Comparison of ENCODE assay signal across 12 mouse cellular contexts in the genomic region with DNA sequence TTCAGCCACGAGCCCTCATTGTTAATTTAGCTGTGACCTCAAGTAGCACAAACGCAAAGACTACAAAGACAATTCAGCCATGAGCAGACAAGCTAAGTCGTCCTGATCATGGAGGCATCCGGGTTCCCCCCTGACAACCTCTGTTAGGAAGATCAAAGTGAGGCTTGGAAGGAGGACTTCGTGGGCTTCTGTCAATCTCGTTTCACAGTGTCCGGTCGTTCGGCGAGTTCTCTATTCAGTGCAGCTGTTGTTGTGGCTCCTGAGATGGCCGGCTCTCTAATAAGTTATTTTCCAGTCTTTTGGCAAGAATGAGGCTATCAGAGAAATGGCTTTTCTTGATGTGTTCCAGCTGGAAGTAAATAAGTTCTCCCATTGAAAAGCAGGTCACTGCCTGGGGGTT.
DNase-seq lines count a peak whose midpoint lies in the region; ATAC-seq and TF ChIP-seq lines count a peak whose summit lies in the region.
"Had no signal": no experiment of that assay in that cellular context is flagged by ENCODE, and none has a peak within 500 bp of the region (broad histone marks: within the 10 kb centered on the region; RNA-seq: fewer than 3 reads in every experiment).

No protein-coding gene starts in this region.

- no peak overlapping the region for H3K4me2 ChIP-seq in midbrain, embryonic 15.5 days
- H3K4me2 ChIP-seq in forebrain, embryonic 14.5 days (ENCODE audit: low read length), result 0 out of 2 replicates have a peak overlapping the region, but pooled peaks have one; percentile 4
- H3K4me2 ChIP-seq in limb, embryonic 14.5 days (replicated peaks; ENCODE audit: low read depth, low read length, severe bottlenecking), result no peak overlapping the region; the same call in 1 of the 2 replicates
- H3K4me2 ChIP-seq: heart, embryonic 13.5 days; neural tube, embryonic 13.5 days had no signal

- peak; percentile 71 for DNase-seq in midbrain, embryonic 10.5 days (ENCODE audit: low spot score)
- no peak for DNase-seq in forebrain, embryonic 14.5 days (ENCODE audit: low spot score)
- DNase-seq in limb, embryonic 14.5 days (ENCODE audit: low spot score), result peak; percentile 38
- DNase-seq in retina, postnatal 1 day, result peak; percentile 74
- no peak for DNase-seq in thymus, postnatal 4 days
- DNase-seq in adrenal gland, adult 18-20 months (ENCODE audit: low spot score in 2 of 2), result no peak
- DNase-seq: thymus, adult 2 months had no signal

- H3K27me3 ChIP-seq in midbrain, embryonic 10.5 days (ENCODE audit: low read depth, poor library complexity, severe bottlenecking), result no peaks in the 10 kb centered on the region; the same call in 1 of the 2 replicates
- no peaks in the 10 kb centered on the region for H3K27me3 ChIP-seq in midbrain, embryonic 15.5 days (replicated peaks)
- H3K27me3 ChIP-seq in forebrain, embryonic 14.5 days (replicated peaks; ENCODE audit: control insufficient read depth, insufficient read depth, low read length), result no peaks in the 10 kb centered on the region
- no peaks in the 10 kb centered on the region for H3K27me3 ChIP-seq in limb, embryonic 14.5 days (ENCODE audit: control insufficient read depth, insufficient read depth, low read length)
- H3K27me3 ChIP-seq: heart, embryonic 13.5 days; neural tube, embryonic 13.5 days had no signal

- H3K9ac ChIP-seq in midbrain, embryonic 15.5 days, result no peak overlapping the region
- no peak overlapping the region for H3K9ac ChIP-seq in forebrain, embryonic 14.5 days (ENCODE audit: low read length)
- 0 out of 2 replicates have a peak overlapping the region, but pooled peaks have one; percentile 21 for H3K9ac ChIP-seq in limb, embryonic 14.5 days (ENCODE audit: low read depth, low read length, severe bottlenecking)
- H3K9ac ChIP-seq: heart, embryonic 13.5 days; neural tube, embryonic 13.5 days had no signal

- peaks cover 55% of the 10 kb centered on the region for H3K4me1 ChIP-seq in midbrain, embryonic 10.5 days
- H3K4me1 ChIP-seq in midbrain, embryonic 15.5 days, result peaks cover 14% of the 10 kb centered on the region; the same call in 1 of the 2 replicates
- no peaks in the 10 kb centered on the region for H3K4me1 ChIP-seq in forebrain, embryonic 14.5 days (ENCODE audit: control insufficient read depth, insufficient read depth, low read length)
- H3K4me1 ChIP-seq in limb, embryonic 14.5 days (ENCODE audit: control insufficient read depth, insufficient read depth, low read length), result no peaks in the 10 kb centered on the region

- no peaks in the 10 kb centered on the region for H3K9me3 ChIP-seq in midbrain, embryonic 10.5 days (replicated peaks)
- no peaks in the 10 kb centered on the region for H3K9me3 ChIP-seq in midbrain, embryonic 15.5 days
- H3K9me3 ChIP-seq in forebrain, embryonic 14.5 days (replicated peaks; ENCODE audit: control insufficient read depth, low read length), result no peaks in the 10 kb centered on the region
- no peaks in the 10 kb centered on the region for H3K9me3 ChIP-seq in limb, embryonic 14.5 days (ENCODE audit: control insufficient read depth, low read length)
- H3K9me3 ChIP-seq: heart, embryonic 13.5 days; neural tube, embryonic 13.5 days had no signal

- no peak for ATAC-seq in midbrain, embryonic 15.5 days (replicated peaks)
- ATAC-seq in forebrain, embryonic 14.5 days, result no peak
- peak; percentile 58 for ATAC-seq in limb, embryonic 14.5 days (ENCODE audit: low FRiP score, low read depth)
- ATAC-seq: activated CD4-positive, CD25-positive, alpha-beta regulatory T cell, adult 4 months; intestine, embryonic 16.5 days had no signal

- H3K4me3 ChIP-seq in midbrain, embryonic 10.5 days, result peak overlapping the region; percentile 24; the same call in 1 of the 2 replicates
- H3K4me3 ChIP-seq in midbrain, embryonic 15.5 days, result no peak overlapping the region
- no peak overlapping the region for H3K4me3 ChIP-seq in forebrain, embryonic 14.5 days (ENCODE audit: low read depth, low read length)
- no peak overlapping the region for H3K4me3 ChIP-seq in limb, embryonic 14.5 days (replicated peaks; ENCODE audit: low read length)
- H3K4me3 ChIP-seq: heart, embryonic 13.5 days; neural tube, embryonic 13.5 days had no signal

- TF ChIP-seq POLR2A in limb, embryonic 14.5 days (IDR thresholded peaks at IDR 0.05; ENCODE audit: borderline replicate concordance, extremely low read depth, insufficient read depth, insufficient read length), result no peak

- H3K27ac ChIP-seq in midbrain, embryonic 10.5 days (replicated peaks), result 0 out of 2 replicates have a peak overlapping the region, but pooled peaks have one; percentile 23
- no peak overlapping the region for H3K27ac ChIP-seq in midbrain, embryonic 15.5 days
- H3K27ac ChIP-seq in forebrain, embryonic 14.5 days (ENCODE audit: low read depth, low read length), result no peak overlapping the region
- no peak overlapping the region for H3K27ac ChIP-seq in limb, embryonic 14.5 days (replicated peaks; ENCODE audit: low read depth, low read length)
- H3K27ac ChIP-seq: heart, embryonic 13.5 days; neural tube, embryonic 13.5 days had no signal

- 8% methylated on average over 11 of the region's 11 CpGs for WGBS in midbrain, embryonic 10.5 days
- 4% methylated on average over 11 of the region's 11 CpGs for WGBS in midbrain, embryonic 15.5 days
- 4% methylated on average over 11 of the region's 11 CpGs for WGBS in forebrain, embryonic 14.5 days
- 13% methylated on average over 11 of the region's 11 CpGs for WGBS in limb, embryonic 14.5 days

- no peaks in the 10 kb centered on the region for H3K36me3 ChIP-seq in midbrain, embryonic 10.5 days
- H3K36me3 ChIP-seq in midbrain, embryonic 15.5 days (replicated peaks), result no peaks in the 10 kb centered on the region
- no peaks in the 10 kb centered on the region for H3K36me3 ChIP-seq in forebrain, embryonic 14.5 days (ENCODE audit: control insufficient read depth, insufficient read depth, low read length)
- H3K36me3 ChIP-seq in limb, embryonic 14.5 days (ENCODE audit: control insufficient read depth, insufficient read depth, low read length), result no peaks in the 10 kb centered on the region
- H3K36me3 ChIP-seq: heart, embryonic 13.5 days; neural tube, embryonic 13.5 days had no signal

Comparison
In these comparisons a context has a peak if more than half of its experiments do, and no peak if none do; other contexts are left out.
1. DNase-seq: peak in midbrain, embryonic 10.5 days (single experiment), limb, embryonic 14.5 days (single experiment) and retina, postnatal 1 day (single experiment); none in forebrain, embryonic 14.5 days (single experiment), thymus, postnatal 4 days (single experiment) and adrenal gland, adult 18-20 months (0 of 2).